Mouse (Mus musculus) B cell, adult 67 days (primary cell): ENCODE results near the gene Slc13a3. TPM values are rescaled to one million over a fixed set of nuclear protein-coding genes. Genes with fewer than 3 reads are reported as not detected.

ENCODE experiments used
- total RNA-seq, 2 experiments: library from RNA; stranded (reverse); gene quantifications; 4 replicates each; pipeline ENCODE4 v1.2.4; 2023

Gene Slc13a3
- not detected for total RNA-seq

DNA sequence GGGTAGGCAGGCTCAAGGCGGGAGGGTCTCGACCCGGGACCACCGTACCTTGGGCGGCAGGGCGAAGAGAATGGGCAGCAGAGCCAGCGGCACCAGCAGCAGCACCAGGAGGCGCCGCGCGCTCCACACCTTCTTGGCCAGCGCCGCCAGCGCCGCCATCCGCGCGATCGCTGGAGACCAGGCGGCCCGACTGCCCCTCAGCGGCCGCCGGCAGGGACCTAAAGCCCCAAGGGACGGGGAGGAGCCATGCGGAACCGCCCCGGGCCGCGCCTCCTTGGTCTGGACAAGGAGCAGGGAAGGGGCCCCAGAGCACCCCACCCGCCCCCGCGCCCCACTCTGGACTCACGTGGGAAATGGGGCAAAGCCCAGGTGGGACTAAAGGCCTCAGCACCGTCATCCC, at the start of gene Slc13a3:
Gene Slc13a3 (minus strand): TSS at position 228 of the 400 bp plus-strand sequence.

DNA sequence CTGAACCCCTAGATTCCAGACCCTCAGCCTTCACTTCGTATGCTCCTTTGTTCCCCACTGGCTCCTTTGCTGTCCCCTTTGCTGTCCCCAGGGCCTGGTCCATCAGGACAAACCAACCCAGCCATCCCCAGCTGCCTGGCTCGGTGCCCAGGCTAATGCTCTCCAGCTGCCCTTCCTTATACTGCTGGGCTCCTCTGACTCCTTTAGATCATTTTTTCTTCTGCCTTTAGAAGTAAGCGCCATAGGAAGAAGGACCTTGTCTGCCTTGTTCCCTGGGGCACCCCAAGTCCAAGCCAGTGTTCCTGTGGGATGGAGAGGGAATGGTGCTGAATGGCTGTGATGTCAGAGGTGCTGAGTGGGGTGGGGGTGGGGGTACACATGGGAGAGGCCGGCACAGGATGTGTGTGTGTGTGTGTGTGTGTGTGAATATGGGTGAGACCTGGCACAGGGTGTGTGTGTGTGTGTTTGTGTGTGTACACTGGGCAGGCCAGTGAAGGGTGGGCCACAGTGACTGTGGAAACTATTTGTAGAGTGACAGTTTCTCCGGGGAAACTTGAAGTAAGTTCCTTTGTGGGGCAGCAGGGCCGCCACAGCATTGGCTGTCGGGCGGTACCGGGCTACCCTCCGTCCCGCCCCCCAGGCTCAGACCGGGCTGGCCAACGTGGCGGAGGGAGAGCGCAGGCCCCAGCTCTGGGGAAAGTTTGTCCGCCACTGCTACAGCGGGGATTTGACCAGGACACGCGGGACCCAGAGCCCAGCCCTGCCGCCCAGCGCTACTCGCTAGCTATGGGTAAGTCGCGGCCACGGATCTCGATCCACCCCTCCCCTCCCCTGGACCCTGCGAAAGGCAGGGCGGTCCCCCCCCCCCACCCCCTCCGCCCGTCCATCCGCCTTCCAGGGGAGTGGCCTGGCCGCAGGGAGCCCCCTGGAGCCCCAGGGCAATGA, 30.5 kb upstream of the Slc13a3 start, which contains the start of gene Slc2a10:
Gene Slc2a10 (plus strand): TSS at position 529 of the 945 bp plus-strand sequence.

DNA sequence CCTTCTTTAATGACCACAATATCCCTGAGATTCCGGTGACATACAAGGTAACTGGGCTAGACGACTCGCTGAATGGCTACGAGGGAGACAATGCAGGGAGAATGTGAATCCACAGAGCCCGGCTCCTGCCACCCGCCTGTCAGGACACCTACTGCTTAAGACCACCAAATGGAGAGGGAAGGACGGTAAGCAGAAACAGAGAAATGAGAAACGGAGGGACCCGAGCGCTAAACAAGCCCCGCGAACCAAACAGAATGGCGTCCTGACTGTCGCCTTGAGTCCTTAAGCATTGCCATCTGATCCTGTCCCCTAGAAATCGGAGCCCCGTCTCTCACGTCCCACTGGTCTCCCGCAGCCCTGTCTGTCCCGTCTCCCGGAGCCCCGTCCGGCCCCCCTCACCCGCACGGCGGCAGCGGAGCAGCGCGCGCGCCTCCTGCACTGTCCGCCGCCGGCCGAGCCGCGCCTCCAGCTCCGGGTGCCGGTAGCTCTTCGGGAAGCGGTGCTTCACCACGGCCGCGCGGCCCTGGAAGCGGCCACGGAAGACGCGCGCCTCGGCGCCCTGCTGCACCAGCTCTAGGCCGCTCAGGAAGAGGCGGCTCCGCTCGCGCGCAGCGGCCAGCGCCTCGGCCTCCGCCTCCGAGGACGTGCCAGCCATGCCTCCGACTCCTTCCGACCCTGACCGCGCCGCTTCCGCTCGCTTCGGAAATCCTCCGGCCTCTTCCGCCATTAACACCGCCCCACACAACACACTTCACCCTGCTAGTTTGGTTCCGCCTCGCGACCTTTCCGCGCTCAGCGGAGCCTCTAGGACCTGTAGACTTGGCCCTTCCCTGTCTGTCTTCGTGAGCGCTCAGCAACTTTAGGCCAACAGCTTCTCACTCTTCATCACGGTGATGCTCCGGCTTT, 19.9 kb upstream of the Slc13a3 start, which contains the start of gene Trp53rka:
Gene Trp53rka (minus strand): TSS at position 677 of the 906 bp plus-strand sequence.

DNA sequence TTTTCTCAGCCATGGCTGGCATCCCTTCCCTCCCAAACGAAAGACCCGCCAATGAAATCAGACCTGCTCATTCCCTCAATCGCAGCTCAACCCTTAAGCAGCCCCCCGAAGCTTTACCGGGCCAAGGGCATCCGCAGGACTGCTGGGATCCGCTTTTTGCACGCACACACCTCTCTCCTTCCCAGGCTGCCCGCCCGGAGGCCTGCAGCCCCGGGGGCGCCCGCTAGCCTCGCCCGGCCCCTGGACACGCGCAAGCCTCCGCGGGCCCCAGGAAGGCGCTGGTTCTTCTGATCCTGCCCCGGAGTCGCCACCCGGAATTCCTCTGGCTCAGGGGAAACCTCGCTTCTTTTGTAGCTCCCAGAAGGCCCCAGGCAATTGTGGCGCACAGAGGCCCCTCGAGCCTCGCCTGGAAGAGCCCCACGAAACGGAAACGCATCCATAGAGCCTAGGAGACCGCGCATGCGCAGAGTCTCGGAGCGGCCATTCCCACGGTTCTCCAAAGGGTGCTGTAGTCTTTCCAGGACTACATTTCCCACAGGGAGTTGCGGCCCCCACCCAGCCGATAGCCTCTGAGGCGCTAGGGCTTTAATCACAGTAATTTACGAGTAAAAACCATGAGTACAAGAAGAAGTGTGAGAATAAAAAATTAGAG, 85.1 kb downstream of the Slc13a3 start, which contains the start of gene Zfp334:
Gene Zfp334 (minus strand): TSS at position 416 of the 652 bp plus-strand sequence.

DNA sequence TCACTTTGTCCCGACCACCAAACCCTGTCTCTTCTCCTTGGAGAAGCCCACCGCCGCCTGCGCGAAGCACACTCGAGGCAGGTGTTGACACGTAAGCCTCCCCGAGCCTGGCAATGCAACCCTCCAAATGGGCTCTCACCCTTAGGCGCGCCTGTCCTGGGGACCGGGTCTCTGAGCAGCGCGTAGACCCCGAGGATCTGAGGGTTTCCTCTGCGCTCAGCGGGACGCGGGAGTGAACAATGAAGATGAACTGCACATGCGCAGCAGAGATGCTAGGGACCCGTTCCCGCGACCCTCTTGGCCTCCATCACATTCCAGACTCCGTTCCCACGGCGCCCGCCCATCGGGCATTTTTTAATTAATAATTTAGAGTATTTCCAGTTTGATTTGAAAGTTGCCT, 104.5 kb downstream of the Slc13a3 start, which contains the start of gene Zfp663:
Gene Zfp663 (minus strand): TSS at position 234 of the 400 bp plus-strand sequence.

Other genes starting within 250 kb of the Slc13a3 start
- gene Cdh22, start 238.4 kb downstream of the Slc13a3 start, total RNA-seq, result not detected
- 10 to 100 TPM; 66.9 to 77.8 TPM for gene Slc35c2, start 185.4 kb downstream of the Slc13a3 start, total RNA-seq
- 10 to 100 TPM; 35.1 to 35.6 TPM for gene Elmo2, start 146.8 kb downstream of the Slc13a3 start, total RNA-seq
- not detected for gene Zfp663, start 104.5 kb downstream of the Slc13a3 start, total RNA-seq
- gene Zfp334, start 85.0 kb downstream of the Slc13a3 start, total RNA-seq, result not detected
- not detected for gene Ocstamp, start 72.8 kb downstream of the Slc13a3 start, total RNA-seq
- 10 to 100 TPM; 19.8 to 21.6 TPM for gene Trp53rka, start 20.1 kb upstream of the Slc13a3 start, total RNA-seq
- gene Slc2a10, start 30.6 kb upstream of the Slc13a3 start, total RNA-seq, result not detected
- gene Eya2, start 121.8 kb upstream of the Slc13a3 start, total RNA-seq, result under 1 TPM; 0.36 to 0.78 TPM